Mouse (Mus musculus): ENCODE measurements around the gene Zfp442. TPM values are rescaled to one million over a fixed set of nuclear protein-coding genes. Genes with fewer than 3 reads are reported as not detected.
"Not testable (repeated sequence)": the region's sequence is repeated elsewhere in the genome, so short reads cannot be mapped to it uniquely, and the experiment has no call there.

The Zfp442 gene
- polyA plus RNA-seq (2015; fragmentation: Nextera tagmentation; extraction: Ambion mirVana), result 4.4 and 4.5 TPM in 2 replicates

DNA sequence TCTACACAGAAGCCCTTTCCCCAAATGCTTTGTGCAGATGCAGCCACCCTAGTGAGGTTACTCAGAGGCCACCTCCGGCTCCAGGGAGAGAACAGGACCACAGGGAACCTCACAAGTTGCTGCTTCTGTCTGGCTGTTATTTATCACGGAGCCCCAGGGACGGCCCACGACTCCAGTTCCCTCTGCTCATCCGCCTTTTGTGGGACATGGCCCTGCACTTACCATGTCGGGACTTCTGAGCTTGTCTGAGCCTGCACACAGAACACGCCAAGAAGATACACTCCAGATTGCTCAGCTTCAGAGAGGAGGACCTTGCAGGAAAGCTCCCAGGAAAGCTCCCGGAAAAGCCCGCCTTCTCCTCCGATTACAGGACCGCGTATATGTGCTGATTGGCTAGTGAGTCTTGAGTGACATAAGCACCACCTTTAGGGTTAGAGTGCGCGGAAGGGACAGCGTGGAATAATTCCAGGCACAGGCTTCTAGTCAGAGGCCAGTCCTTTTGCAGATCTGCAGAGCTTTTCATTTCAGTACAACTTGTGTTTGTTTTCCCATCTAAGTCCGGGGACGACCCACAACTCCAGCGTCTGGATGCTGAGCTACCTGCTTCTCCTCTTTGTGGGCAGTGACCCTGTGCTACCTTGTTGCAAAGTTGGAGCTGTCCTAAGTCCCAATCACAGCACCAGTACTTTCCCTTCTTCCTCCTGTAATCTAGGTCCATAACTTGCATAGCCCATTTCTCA lies at the start of gene Zfp442:
Zfp442 (minus strand) TSS at position 307 of the 740 bp plus-strand sequence.
- not testable (repeated sequence) for H3K9me3 ChIP-seq (replicated peaks; ENCODE audit: control insufficient read depth, low read length); H3K36me3 ChIP-seq (ENCODE audit: control insufficient read depth, insufficient read depth); H3K4me1 ChIP-seq (ENCODE audit: control insufficient read depth, insufficient read depth, low read length); H3K27me3 ChIP-seq (ENCODE audit: control insufficient read depth, insufficient read depth, low read length)
- under 1% methylated on average over 18 of the region's 18 CpGs for WGBS
- Histone ChIP-seq H3K27ac (ENCODE audit: low read length) (peak within 1 kb of the TSS; percentile 68), H3K4me2 (ENCODE audit: low read depth, low read length) (peak within 1 kb of the TSS; percentile 64), H3K4me3 (ENCODE audit: low read length) (peak within 1 kb of the TSS; percentile 58), H3K9ac (ENCODE audit: low read length) (peak within 1 kb of the TSS; percentile 65)
- ATAC-seq (replicated peaks; ENCODE audit: extremely low read depth, insufficient read depth, low FRiP score), result peak; percentile 99

DNA sequence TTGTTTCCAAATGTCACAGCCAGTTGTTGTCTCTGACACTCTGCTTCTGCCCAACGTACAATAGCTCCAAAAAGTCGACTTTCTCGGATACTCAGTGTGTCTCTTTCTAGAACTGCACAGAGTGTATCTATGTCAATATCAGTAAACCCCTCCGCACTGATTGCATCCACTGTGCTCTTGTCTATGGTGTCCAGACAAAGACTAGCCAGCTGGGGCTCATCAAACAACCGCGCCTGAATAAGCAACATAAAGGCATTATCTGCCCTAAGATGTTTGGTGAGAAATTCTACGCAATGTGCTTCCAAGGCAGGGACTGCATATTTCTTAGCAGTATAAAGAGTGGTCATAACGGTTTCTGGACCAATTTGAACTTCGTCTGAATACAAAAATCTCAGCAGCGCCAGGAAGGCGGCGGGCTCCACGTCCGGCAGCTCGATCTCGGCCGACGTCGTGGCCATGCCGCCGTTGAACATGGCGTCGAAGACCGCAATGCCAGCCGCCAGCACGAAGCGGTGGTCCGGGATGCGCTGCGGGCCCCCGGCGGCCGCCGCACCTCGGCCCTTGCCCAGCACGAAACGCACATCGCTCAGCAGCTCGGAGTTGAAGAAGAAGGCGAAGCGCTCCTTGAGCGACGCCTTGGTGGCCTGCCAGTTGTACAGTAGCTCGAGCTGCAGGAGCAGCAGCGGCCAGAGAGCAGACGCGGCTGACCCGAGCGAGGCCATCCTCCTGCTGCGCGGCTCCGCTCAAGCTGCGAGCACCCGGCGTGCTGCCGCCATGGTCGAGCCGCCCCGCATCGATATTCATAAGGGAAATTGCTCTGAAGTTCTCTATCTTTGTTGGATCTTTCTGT lies 49.1 kb upstream of the Zfp442 start:
- ATAC-seq (replicated peaks; ENCODE audit: extremely low read depth, insufficient read depth, low FRiP score); H3K9ac ChIP-seq (ENCODE audit: low read length); H3K27me3 ChIP-seq (ENCODE audit: control insufficient read depth, insufficient read depth, low read length); H3K27ac ChIP-seq (ENCODE audit: low read length); H3K4me1 ChIP-seq (ENCODE audit: control insufficient read depth, insufficient read depth, low read length); H3K36me3 ChIP-seq (ENCODE audit: control insufficient read depth, insufficient read depth); H3K9me3 ChIP-seq (replicated peaks; ENCODE audit: control insufficient read depth, low read length): not testable (repeated sequence)
- Histone ChIP-seq H3K4me3 (ENCODE audit: low read length) (peak overlapping the region; percentile 37), H3K4me2 (ENCODE audit: low read depth, low read length) (peak overlapping the region; percentile 60)
- 26% methylated on average over 60 of the region's 60 CpGs for WGBS

DNA sequence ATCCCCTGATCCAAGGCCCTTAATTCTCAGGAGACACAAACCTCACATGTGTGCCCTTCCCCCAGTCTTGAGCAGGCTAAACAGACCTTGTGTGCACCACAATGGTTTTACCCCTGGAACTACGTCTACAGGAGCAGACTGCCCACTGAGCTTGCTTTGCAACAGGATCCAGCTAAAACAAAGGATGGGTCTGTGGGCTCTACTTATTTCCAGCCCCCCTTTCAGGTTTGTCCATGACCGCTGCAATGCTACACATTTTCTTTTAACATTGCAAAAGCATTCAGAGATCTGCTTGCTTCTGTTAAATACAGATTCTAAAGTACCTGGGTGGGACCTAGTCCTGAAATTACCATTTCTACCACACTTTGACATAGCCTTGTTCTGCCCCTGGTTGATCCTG lies 41.7 kb upstream of the Zfp442 start:
- Histone ChIP-seq H3K9ac (ENCODE audit: low read length) (no peak overlapping the region), H3K27me3 (ENCODE audit: control insufficient read depth, insufficient read depth, low read length) (no peaks in the 10 kb centered on the region), H3K4me3 (ENCODE audit: low read length) (no peak overlapping the region), H3K36me3 (ENCODE audit: control insufficient read depth, insufficient read depth) (no peaks in the 10 kb centered on the region), H3K4me1 (ENCODE audit: control insufficient read depth, insufficient read depth, low read length) (no peaks in the 10 kb centered on the region), H3K9me3 (replicated peaks; ENCODE audit: control insufficient read depth, low read length) (no peaks in the 10 kb centered on the region; the same call in none of the 2 replicates), H3K4me2 (ENCODE audit: low read depth, low read length) (no peak overlapping the region), H3K27ac (ENCODE audit: low read length) (no peak overlapping the region)
- no peak for ATAC-seq (replicated peaks; ENCODE audit: extremely low read depth, insufficient read depth, low FRiP score)
- WGBS, result 72% methylated on average over 2 of the region's 2 CpGs

DNA sequence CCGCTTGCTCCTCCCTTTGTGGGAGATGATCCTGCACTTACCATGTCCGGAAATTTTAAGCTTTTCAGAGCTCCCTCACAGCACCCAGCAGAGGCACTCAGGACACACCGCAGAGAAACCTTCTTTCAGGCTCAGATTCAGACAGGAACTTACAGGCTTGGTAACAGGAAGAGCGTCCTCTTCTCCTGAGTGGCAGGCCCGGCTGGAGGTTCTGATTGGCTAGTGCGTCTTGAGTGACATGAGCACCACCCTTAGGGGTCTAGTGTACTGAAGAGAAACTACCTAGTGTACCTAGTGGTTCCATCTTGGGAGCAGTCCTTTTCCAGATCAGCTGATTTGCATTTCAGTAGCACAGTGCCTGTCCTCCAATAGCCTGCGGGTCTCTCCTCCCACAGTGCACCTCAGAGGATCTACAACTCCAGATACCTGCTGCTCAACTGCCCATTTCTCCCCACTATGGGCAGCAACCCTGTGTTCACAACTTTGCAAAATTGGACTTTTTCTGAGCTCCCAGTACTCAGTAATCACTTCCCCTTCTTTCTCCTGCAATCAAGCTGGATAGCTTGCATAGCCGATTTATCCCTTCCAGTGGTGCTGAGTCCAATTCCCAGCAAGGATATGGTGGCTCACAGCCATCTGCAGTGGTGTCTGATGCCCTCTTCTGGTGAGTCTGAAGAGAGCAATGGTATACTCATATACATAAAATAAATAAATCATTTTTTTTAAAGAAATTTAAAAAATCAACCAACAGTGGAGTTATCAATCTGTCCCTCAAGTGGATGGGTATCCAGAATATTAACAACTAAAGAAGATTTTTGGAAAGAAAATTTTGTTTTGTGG lies 33.9 kb upstream of the Zfp442 start, which contains the start of gene Zfp345:
Zfp345 (minus strand) TSS at position 153 of the 840 bp plus-strand sequence.
- not testable (repeated sequence) for H3K9ac ChIP-seq (ENCODE audit: low read length); H3K27ac ChIP-seq (ENCODE audit: low read length); H3K36me3 ChIP-seq (ENCODE audit: control insufficient read depth, insufficient read depth); H3K9me3 ChIP-seq (replicated peaks; ENCODE audit: control insufficient read depth, low read length); H3K4me1 ChIP-seq (ENCODE audit: control insufficient read depth, insufficient read depth, low read length); ATAC-seq (replicated peaks; ENCODE audit: extremely low read depth, insufficient read depth, low FRiP score); H3K4me3 ChIP-seq (ENCODE audit: low read length); H3K4me2 ChIP-seq (ENCODE audit: low read depth, low read length); H3K27me3 ChIP-seq (ENCODE audit: control insufficient read depth, insufficient read depth, low read length)
- WGBS, result 62% methylated on average over 7 of the region's 8 CpGs

DNA sequence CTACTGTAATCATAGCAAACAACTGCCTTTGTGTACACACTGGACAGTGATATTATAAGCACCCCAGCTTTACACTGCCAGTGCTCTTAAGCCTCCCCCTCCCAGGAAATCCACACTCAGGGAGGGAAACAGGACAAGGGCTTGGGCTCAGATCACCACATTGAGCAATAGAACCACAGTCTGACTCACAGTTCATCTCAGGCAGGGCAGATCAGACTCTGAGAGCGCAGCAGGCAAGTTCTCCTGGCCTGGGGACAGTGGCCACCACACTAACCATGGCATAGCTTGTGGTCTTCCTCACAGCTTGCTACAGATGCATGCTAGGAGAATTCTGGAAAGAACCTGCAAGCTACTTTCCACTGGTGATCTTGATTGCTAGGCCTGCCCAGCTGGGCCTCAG lies 12.2 kb downstream of the Zfp442 start:
- not testable (repeated sequence) for H3K36me3 ChIP-seq (ENCODE audit: control insufficient read depth, insufficient read depth); H3K4me2 ChIP-seq (ENCODE audit: low read depth, low read length); ATAC-seq (replicated peaks; ENCODE audit: extremely low read depth, insufficient read depth, low FRiP score); H3K27me3 ChIP-seq (ENCODE audit: control insufficient read depth, insufficient read depth, low read length); H3K9me3 ChIP-seq (replicated peaks; ENCODE audit: control insufficient read depth, low read length); H3K27ac ChIP-seq (ENCODE audit: low read length); H3K9ac ChIP-seq (ENCODE audit: low read length); H3K4me3 ChIP-seq (ENCODE audit: low read length); H3K4me1 ChIP-seq (ENCODE audit: control insufficient read depth, insufficient read depth, low read length)
- WGBS, result 91% methylated on average over 1 of the region's 1 CpGs

DNA sequence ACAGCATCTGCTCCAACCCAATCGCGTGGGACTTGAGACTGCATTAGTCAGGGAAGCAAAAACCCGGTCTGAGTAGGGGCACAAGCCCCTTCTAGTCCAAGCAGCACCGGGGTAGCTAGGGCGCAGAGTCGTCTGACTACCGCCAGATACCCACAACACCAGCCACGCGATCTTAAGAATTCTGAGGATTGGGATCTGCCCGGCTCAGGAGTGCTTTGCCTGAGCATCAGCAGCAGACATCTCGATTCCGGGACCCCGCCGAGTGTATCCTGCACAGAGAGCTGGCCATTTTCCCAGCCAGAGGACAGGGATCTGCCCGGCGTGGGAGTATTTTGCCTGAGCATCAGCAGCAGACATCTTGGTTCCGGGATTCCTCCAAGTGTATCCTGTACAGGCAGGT lies 39.1 kb downstream of the Zfp442 start:
- WGBS, result 85% methylated on average over 17 of the region's 17 CpGs
- H3K4me3 ChIP-seq (ENCODE audit: low read length); H3K27me3 ChIP-seq (ENCODE audit: control insufficient read depth, insufficient read depth, low read length); ATAC-seq (replicated peaks; ENCODE audit: extremely low read depth, insufficient read depth, low FRiP score); H3K36me3 ChIP-seq (ENCODE audit: control insufficient read depth, insufficient read depth); H3K27ac ChIP-seq (ENCODE audit: low read length); H3K4me2 ChIP-seq (ENCODE audit: low read depth, low read length); H3K4me1 ChIP-seq (ENCODE audit: control insufficient read depth, insufficient read depth, low read length); H3K9ac ChIP-seq (ENCODE audit: low read length): not testable (repeated sequence)
- H3K9me3 ChIP-seq (replicated peaks; ENCODE audit: control insufficient read depth, low read length), result peaks cover 14% of the 10 kb centered on the region

DNA sequence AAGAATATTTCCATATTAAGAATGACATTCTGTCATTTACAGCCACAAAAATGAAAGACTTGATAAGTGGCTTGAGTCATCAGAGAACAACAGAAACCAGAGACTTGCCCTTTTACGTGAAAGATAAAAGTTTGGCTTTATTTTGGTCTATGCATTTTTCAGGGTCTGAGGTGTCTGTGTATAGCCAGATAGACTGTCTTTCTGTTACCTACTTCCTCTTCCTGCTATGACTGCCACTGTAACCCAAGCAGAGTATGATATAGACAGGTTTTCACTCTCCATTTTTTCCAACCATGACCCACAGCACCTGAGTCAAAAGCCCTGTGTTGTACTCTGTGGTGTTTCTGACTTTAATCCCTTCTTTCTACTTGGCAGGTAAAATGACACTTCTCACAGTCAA lies 61.1 kb downstream of the Zfp442 start:
- Histone ChIP-seq H3K27ac (ENCODE audit: low read length) (no peak overlapping the region), H3K27me3 (ENCODE audit: control insufficient read depth, insufficient read depth, low read length) (no peaks in the 10 kb centered on the region), H3K4me2 (ENCODE audit: low read depth, low read length) (no peak overlapping the region), H3K36me3 (ENCODE audit: control insufficient read depth, insufficient read depth) (no peaks in the 10 kb centered on the region), H3K9ac (ENCODE audit: low read length) (no peak overlapping the region), H3K9me3 (replicated peaks; ENCODE audit: control insufficient read depth, low read length) (no peaks in the 10 kb centered on the region), H3K4me1 (ENCODE audit: control insufficient read depth, insufficient read depth, low read length) (no peaks in the 10 kb centered on the region), H3K4me3 (ENCODE audit: low read length) (no peak overlapping the region)
- ATAC-seq (replicated peaks; ENCODE audit: extremely low read depth, insufficient read depth, low FRiP score), result no peak
- 65% methylated on average over 1 of the region's 1 CpGs for WGBS

DNA sequence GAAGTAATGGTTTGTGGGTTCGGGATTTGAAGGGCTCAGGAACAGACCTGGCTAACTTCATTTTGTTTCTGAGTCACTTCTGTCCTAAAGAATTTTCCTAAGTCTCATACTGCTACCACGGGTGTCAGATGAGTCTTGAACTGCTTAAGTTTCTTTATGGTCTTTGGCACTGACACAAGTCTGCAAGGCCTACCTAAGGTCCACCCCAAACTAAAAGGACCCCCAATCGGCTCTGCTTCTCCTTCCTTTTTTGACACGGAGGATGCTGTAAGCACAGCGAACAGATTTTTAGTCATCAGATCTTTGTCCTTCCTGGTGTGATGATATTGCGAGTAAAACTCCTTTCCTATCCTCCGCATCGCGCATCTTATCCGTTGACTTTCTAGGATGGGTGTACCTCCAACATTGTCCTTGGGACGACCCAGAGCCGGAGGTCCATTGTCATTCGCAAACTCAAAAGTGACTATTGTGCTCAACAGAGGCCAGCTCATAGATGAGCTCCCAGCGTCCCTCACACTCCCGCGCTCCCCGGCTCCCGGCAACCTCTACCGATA lies 65.7 kb downstream of the Zfp442 start:
- not testable (repeated sequence) for H3K4me2 ChIP-seq (ENCODE audit: low read depth, low read length); H3K4me1 ChIP-seq (ENCODE audit: control insufficient read depth, insufficient read depth, low read length); H3K9ac ChIP-seq (ENCODE audit: low read length); H3K27me3 ChIP-seq (ENCODE audit: control insufficient read depth, insufficient read depth, low read length); H3K4me3 ChIP-seq (ENCODE audit: low read length); H3K36me3 ChIP-seq (ENCODE audit: control insufficient read depth, insufficient read depth); H3K9me3 ChIP-seq (replicated peaks; ENCODE audit: control insufficient read depth, low read length); ATAC-seq (replicated peaks; ENCODE audit: extremely low read depth, insufficient read depth, low FRiP score); H3K27ac ChIP-seq (ENCODE audit: low read length)
- 89% methylated on average over 18 of the region's 19 CpGs for WGBS
